Mouse (Mus musculus) E14TG2a.4 (cell line): Measurements from ENCODE around the gene Olfr967.

Experiments used
- CTCF ChIP-seq: conservative IDR thresholded peaks from 2 replicates; pipeline ENCODE4 v1.5.1; 2014; ENCODE audit warnings: low read length
- NANOG ChIP-seq: IDR thresholded peaks from 2 replicates; pipeline ENCODE4 v1.6.1; 2014; ENCODE audit warnings: borderline replicate concordance, low read length, mixed read lengths
- POU5F1 ChIP-seq: IDR thresholded peaks from 2 replicates; pipeline ENCODE4 v1.6.1; 2014; ENCODE audit warnings: low read length, borderline replicate concordance

GRCm38 (mm10) chr9:39707017-39707416 is 39.0 kb upstream of the Olfr967 start, which contains the start of gene Olfr149:
- TF ChIP-seq CTCF (no peak), POU5F1 (no peak), NANOG (no peak)
